Mouse (Mus musculus): ENCODE results near the gene Gm12794. TPM values are rescaled to one million over a fixed set of nuclear protein-coding genes. Genes with fewer than 3 reads are reported as not detected.
"Not testable (repeated sequence)": the region's sequence is repeated elsewhere in the genome, so short reads cannot be mapped to it uniquely, and the experiment has no call there.

Gm12794 gene
- not detected in 2 replicates for polyA plus RNA-seq (2012; rRNA removed)

DNA sequence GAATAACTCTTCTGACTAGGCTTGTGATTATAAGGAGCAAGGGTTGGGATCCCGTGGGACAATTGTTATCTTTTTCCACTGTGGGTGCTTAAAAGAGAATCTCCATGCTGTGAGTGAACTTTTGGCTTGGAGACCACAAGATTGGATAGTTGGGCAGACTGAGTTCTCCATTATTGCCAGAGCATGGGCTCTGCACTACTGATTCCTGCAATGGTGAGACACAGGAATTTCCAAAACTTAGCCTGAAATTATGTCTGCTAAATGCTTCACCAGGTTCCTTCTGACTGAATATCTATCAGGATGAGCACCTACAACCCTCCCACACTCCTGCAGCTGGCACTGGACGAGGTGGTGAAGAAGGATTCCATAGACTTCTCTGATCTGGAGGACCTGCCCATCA, at the start of gene Gm12794:
Gene Gm12794 (plus strand): TSS at position 301 of the 400 bp plus-strand sequence.
- DNase-seq (ENCODE audit: extremely low spot score in 1 of 2, low spot score in 1 of 2): not testable (repeated sequence)

DNA sequence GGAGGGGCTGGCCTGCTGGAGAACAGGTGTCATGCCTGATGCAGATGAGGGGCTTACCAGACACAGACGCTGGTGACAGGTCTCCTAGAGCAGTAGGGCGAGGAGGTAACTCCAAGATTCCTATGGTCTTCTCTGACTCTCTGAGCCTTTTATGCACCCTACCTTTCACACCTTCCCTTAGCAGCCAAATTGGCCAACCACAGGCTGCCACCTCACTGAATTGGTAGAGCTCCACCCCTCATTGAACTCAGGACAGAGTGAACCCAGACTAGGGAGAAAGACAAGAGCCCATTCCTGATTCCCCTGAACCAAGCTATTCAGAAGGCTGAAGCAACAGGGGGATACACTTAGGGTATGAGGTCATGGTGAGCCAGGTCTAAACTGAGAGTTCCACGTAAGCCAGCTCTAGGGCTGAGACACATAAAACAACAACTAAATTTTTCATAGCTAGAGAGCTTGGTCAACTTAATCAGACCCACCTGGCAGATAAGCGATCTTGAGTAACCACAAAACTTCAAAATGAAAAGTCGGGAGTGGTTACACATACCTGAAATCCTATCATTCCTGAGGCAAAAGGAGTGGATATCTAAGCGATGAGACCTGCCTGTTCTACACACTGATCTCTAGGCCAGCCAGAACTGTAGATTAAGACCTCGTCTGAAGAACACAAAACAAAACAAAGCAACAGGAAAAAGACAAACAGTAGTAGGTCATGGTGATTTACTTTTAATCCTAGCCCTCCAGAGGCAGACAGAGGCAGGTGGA, 46.4 kb upstream of the Gm12794 start, which contains the start of gene C130073F10Rik:
Gene C130073F10Rik (minus strand): TSS at position 134 of the 765 bp plus-strand sequence.
- DNase-seq (ENCODE audit: extremely low spot score in 1 of 2, low spot score in 1 of 2): no peak

DNA sequence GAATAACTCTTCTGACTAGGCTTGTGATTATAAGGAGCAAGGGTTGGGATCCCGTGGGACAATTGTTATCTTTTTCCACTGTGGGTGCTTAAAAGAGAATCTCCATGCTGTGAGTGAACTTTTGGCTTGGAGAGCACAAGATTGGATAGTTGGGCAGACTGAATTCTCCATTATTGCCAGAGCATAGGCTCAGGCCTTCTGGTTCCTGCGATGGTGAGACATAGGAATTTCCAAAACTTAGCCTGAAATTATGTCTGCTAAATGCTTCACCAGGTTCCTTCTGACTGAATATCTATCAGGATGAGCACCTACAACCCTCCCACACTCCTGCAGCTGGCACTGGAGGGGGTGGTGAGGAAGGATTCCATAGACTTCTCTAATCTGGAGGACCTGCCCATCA, 31.4 kb upstream of the Gm12794 start, which contains the start of gene Gm12800:
Gene Gm12800 (plus strand): TSS at position 301 of the 400 bp plus-strand sequence.
- not testable (repeated sequence) for DNase-seq (ENCODE audit: extremely low spot score in 1 of 2, low spot score in 1 of 2)

DNA sequence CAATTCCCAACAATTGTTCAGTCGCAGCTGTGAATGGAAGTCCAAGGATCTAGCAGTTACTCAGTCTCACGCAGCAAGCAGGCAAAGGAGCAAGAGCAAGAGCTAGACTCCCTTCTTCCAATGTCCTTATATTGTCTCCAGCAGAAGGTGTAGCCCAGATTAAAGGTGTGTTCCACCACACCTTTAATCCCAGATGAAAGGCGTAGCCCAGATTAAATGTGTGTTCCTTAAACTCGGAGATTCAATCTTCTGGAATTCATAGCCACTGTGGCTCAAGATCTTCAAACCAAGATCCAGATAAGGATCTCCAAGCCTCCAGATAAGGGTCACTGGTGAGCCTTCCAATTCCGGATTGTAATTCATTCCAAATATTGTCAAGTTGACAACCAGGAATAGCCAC, 40.7 kb downstream of the Gm12794 start, which contains the start of gene Gm12790:
Gene Gm12790 (minus strand): TSS at position 101 of the 400 bp plus-strand sequence.
- not testable (repeated sequence) for DNase-seq (ENCODE audit: extremely low spot score in 1 of 2, low spot score in 1 of 2)

DNA sequence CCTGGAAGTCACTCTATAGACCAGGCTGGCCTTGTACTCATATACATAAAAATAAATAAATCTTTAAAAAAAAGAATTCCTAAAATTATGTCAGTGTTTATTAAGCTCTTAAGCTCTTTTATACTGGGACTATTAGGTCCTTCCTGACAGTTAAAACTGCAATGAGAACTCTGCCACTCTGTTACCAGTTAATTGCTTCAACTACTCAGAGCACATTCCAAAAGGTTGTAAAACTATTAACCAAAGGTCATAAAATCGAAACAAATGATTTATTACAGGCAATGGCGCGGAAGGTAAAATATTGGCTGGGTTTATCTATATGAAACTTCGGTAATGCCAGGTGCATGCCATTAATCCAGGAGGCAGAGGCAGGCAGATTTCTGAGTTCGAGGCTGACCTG, 45.5 kb downstream of the Gm12794 start:
- DNase-seq (ENCODE audit: extremely low spot score in 1 of 2, low spot score in 1 of 2): no peak

DNA sequence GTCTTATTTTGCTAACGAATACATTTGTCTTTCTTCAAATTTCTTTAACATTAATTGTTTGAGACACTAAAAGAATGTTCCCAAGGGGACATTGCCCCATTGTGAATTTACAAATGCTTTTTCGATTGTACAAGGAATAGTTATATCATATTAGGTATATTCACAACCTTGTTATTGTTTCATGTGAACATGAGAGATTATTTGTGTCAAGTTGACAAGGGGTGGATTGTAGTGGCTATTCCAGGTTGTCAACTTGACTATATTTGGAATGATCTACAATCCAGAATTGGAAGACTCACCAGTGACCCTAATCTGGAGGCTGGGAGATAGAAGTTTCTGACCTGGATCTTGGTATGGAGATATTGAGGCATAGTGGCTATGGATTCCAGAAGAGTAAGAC, 46.1 kb downstream of the Gm12794 start, which contains the start of gene Gm12789:
Gene Gm12789 (plus strand): TSS at position 301 of the 400 bp plus-strand sequence.
- DNase-seq (ENCODE audit: extremely low spot score in 1 of 2, low spot score in 1 of 2): not testable (repeated sequence)

Other genes with a start within 250 kb of the Gm12794 start
- gene Lepr, start 223.0 kb upstream of the Gm12794 start, polyA plus RNA-seq (2012; rRNA removed): 1.5 and 2.2 TPM in 2 replicates
- not detected in 2 replicates for gene B020004J07Rik, start 96.4 kb upstream of the Gm12794 start, polyA plus RNA-seq (2012; rRNA removed)
- not detected in 2 replicates for gene C130073F10Rik, start 46.6 kb upstream of the Gm12794 start, polyA plus RNA-seq (2012; rRNA removed)
- not detected in 2 replicates for gene Gm12800, start 31.3 kb upstream of the Gm12794 start, polyA plus RNA-seq (2012; rRNA removed)
- not detected in 2 replicates for gene Gm12790, start 40.6 kb downstream of the Gm12794 start, polyA plus RNA-seq (2012; rRNA removed)
- not detected in 2 replicates for gene Gm12789, start 46.2 kb downstream of the Gm12794 start, polyA plus RNA-seq (2012; rRNA removed)
- 66.7 and 82.2 TPM in 2 replicates for gene Pde4b, start 147.1 kb downstream of the Gm12794 start, polyA plus RNA-seq (2012; rRNA removed)